Mouse (Mus musculus): ENCODE measurements around the gene 1700001O22Rik. TPM values are rescaled to one million over a fixed set of nuclear protein-coding genes. Genes with fewer than 3 reads are reported as not detected.
A peak's percentile ranks its signal among the peaks of the same experiment; 100 is the strongest.

Gene 1700001O22Rik
- total RNA-seq (2014; rRNA removed): 0.77 and 1.8 TPM in 2 replicates
- 1.4 and 1.5 TPM in 2 replicates for polyA plus RNA-seq (2015; fragmentation: Nextera tagmentation; extraction: Ambion mirVana)

- no peak for TF ChIP-seq CTCF (IDR thresholded peaks at IDR 0.05; ENCODE audit: low read depth)
- H3K36me3 ChIP-seq (ENCODE audit: insufficient read depth): no peaks in the 10 kb centered on the region
- H3K27me3 ChIP-seq (ENCODE audit: insufficient read depth, low read length): no peaks in the 10 kb centered on the region; the same call in 1 of the 2 replicates
- H3K4me1 ChIP-seq (ENCODE audit: insufficient read depth): peaks cover 13% of the 10 kb centered on the region
- no peaks in the 10 kb centered on the region for H3K9me3 ChIP-seq (ENCODE audit: low read length)
- DNase-seq (no peak), ATAC-seq (no peak)
- WGBS: 87% methylated on average over 3 of the region's 3 CpGs
- no peak within 1 kb of the TSS for H3K9ac ChIP-seq
- no peak within 1 kb of the TSS for H3K4me3 ChIP-seq (ENCODE audit: low read depth, low read length)
- no peak within 1 kb of the TSS for H3K4me2 ChIP-seq (ENCODE audit: low read depth)
- H3K27ac ChIP-seq (ENCODE audit: low read depth, low read length): no peak within 1 kb of the TSS
These were observed at the start of gene 1700001O22Rik for GRCm38 (mm10) chr2:30803604-30804003. Gene 1700001O22Rik (minus strand): TSS chr2:30803661.

- H3K27ac ChIP-seq (ENCODE audit: low read depth, low read length): no peak overlapping the region
- WGBS: 37% methylated on average over 20 of the region's 20 CpGs
- H3K27me3 ChIP-seq (ENCODE audit: insufficient read depth, low read length): no peaks in the 10 kb centered on the region
- H3K4me1 ChIP-seq (ENCODE audit: insufficient read depth): no peaks in the 10 kb centered on the region
- no peak for TF ChIP-seq CTCF (IDR thresholded peaks at IDR 0.05; ENCODE audit: low read depth)
- H3K4me3 ChIP-seq (ENCODE audit: low read depth, low read length): no peak overlapping the region
- H3K9ac ChIP-seq: no peak overlapping the region
- H3K9me3 ChIP-seq (ENCODE audit: low read length): no peaks in the 10 kb centered on the region
- H3K4me2 ChIP-seq (ENCODE audit: low read depth): no peak overlapping the region
- no peaks in the 10 kb centered on the region for H3K36me3 ChIP-seq (ENCODE audit: insufficient read depth)
- ATAC-seq (no peak), DNase-seq (no peak)
These were observed 49.4 kb upstream of the 1700001O22Rik start for GRCm38 (mm10) chr2:30852771-30853313.

- Histone ChIP-seq H3K27ac (ENCODE audit: low read depth, low read length) (no peak overlapping the region), H3K27me3 (ENCODE audit: insufficient read depth, low read length) (peaks cover 9% of the 10 kb centered on the region; the same call in 1 of the 2 replicates), H3K36me3 (ENCODE audit: insufficient read depth) (no peaks in the 10 kb centered on the region), H3K9me3 (ENCODE audit: low read length) (no peaks in the 10 kb centered on the region), H3K4me1 (ENCODE audit: insufficient read depth) (no peaks in the 10 kb centered on the region), H3K4me2 (ENCODE audit: low read depth) (no peak overlapping the region), H3K9ac (no peak overlapping the region), H3K4me3 (ENCODE audit: low read depth, low read length) (no peak overlapping the region)
- ATAC-seq: no peak
- no peak for TF ChIP-seq CTCF (IDR thresholded peaks at IDR 0.05; ENCODE audit: low read depth)
- 79% methylated on average over 6 of the region's 6 CpGs for WGBS
- DNase-seq: no peak
These were observed 47.1 kb upstream of the 1700001O22Rik start for GRCm38 (mm10) chr2:30850581-30850980.

- no peak for ATAC-seq
- H3K4me1 ChIP-seq (ENCODE audit: insufficient read depth): no peaks in the 10 kb centered on the region
- no peaks in the 10 kb centered on the region for H3K9me3 ChIP-seq (ENCODE audit: low read length)
- no peak overlapping the region for H3K4me2 ChIP-seq (ENCODE audit: low read depth)
- H3K36me3 ChIP-seq (ENCODE audit: insufficient read depth): no peaks in the 10 kb centered on the region
- H3K9ac ChIP-seq: no peak overlapping the region
- no peak for DNase-seq
- H3K27me3 ChIP-seq (ENCODE audit: insufficient read depth, low read length): peaks cover 24% of the 10 kb centered on the region
- 44% methylated on average over 8 of the region's 8 CpGs for WGBS
- H3K4me3 ChIP-seq (ENCODE audit: low read depth, low read length): no peak overlapping the region
- H3K27ac ChIP-seq (ENCODE audit: low read depth, low read length): no peak overlapping the region
- no peak for TF ChIP-seq CTCF (IDR thresholded peaks at IDR 0.05; ENCODE audit: low read depth)
These were observed 44.7 kb upstream of the 1700001O22Rik start for GRCm38 (mm10) chr2:30848184-30848583.

- no peak for DNase-seq
These were observed 43.3 kb upstream of the 1700001O22Rik start for GRCm38 (mm10) chr2:30846723-30847122.

GRCm38 (mm10) chr2:30846236-30846635 lies 42.8 kb upstream of the 1700001O22Rik start:
- Histone ChIP-seq H3K9me3 (ENCODE audit: low read length) (no peaks in the 10 kb centered on the region), H3K36me3 (ENCODE audit: insufficient read depth) (no peaks in the 10 kb centered on the region), H3K4me1 (ENCODE audit: insufficient read depth) (no peaks in the 10 kb centered on the region), H3K27ac (ENCODE audit: low read depth, low read length) (no peak overlapping the region), H3K27me3 (ENCODE audit: insufficient read depth, low read length) (peaks cover 24% of the 10 kb centered on the region), H3K4me2 (ENCODE audit: low read depth) (peak overlapping the region; percentile 79; the same call in 1 of the 2 replicates), H3K9ac (no peak overlapping the region), H3K4me3 (ENCODE audit: low read depth, low read length) (no peak overlapping the region)
- WGBS: 91% methylated on average over 8 of the region's 8 CpGs
- TF ChIP-seq CTCF (IDR thresholded peaks at IDR 0.05; ENCODE audit: low read depth): no peak
- DNase-seq (no peak), ATAC-seq (no peak)

More at GRCm38 (mm10) chr2:30846723-30847122, 43.3 kb upstream of the 1700001O22Rik start:
- Histone ChIP-seq H3K27me3 (ENCODE audit: insufficient read depth, low read length) (peaks cover 24% of the 10 kb centered on the region), H3K4me1 (ENCODE audit: insufficient read depth) (no peaks in the 10 kb centered on the region), H3K4me2 (ENCODE audit: low read depth) (no peak overlapping the region), H3K27ac (ENCODE audit: low read depth, low read length) (no peak overlapping the region), H3K9ac (no peak overlapping the region), H3K36me3 (ENCODE audit: insufficient read depth) (no peaks in the 10 kb centered on the region), H3K9me3 (ENCODE audit: low read length) (no peaks in the 10 kb centered on the region), H3K4me3 (ENCODE audit: low read depth, low read length) (no peak overlapping the region)
- TF ChIP-seq CTCF (IDR thresholded peaks at IDR 0.05; ENCODE audit: low read depth): no peak
- WGBS: 48% methylated on average over 6 of the region's 6 CpGs
- no peak for ATAC-seq

GRCm38 (mm10) chr2:30845152-30846070 lies 42.0 kb upstream of the 1700001O22Rik start:
- WGBS: 1% methylated on average over 66 of the region's 80 CpGs
- DNase-seq: no peak
- Histone ChIP-seq H3K4me1 (ENCODE audit: insufficient read depth) (no peaks in the 10 kb centered on the region), H3K9ac (peak overlapping the region; percentile 35; the same call in 1 of the 2 replicates), H3K4me3 (ENCODE audit: low read depth, low read length) (peak overlapping the region; percentile 41), H3K4me2 (ENCODE audit: low read depth) (peak overlapping the region; percentile 79), H3K27ac (ENCODE audit: low read depth, low read length) (no peak overlapping the region), H3K36me3 (ENCODE audit: insufficient read depth) (no peaks in the 10 kb centered on the region), H3K9me3 (ENCODE audit: low read length) (no peaks in the 10 kb centered on the region), H3K27me3 (ENCODE audit: insufficient read depth, low read length) (peaks cover 24% of the 10 kb centered on the region)
- TF ChIP-seq CTCF (IDR thresholded peaks at IDR 0.05; ENCODE audit: low read depth): no peak
- no peak for ATAC-seq

Data from forebrain, postnatal 0 days (tissue).